Mouse (Mus musculus): ENCODE measurements around the gene Gm35134.
"Not testable (repeated sequence)": the region's sequence is repeated elsewhere in the genome, so short reads cannot be mapped to it uniquely, and the experiment has no call there.

The Gm35134 gene

GRCm38 (mm10) chrY:19112707-19113106 lies at the start of gene Gm35134:
TSS of gene Gm35134 (plus strand) at chrY:19113007.
- not testable (repeated sequence) for DNase-seq (ENCODE audit: low spot score)
